Mouse (Mus musculus): Measurements from ENCODE around the gene Fcho2. TPM values are rescaled to one million over a fixed set of nuclear protein-coding genes. Genes with fewer than 3 reads are reported as not detected.

Gene Fcho2
- total and polyA plus RNA-seq, 3 experiments: 2.2 to 5.8 TPM; not detected in 1

DNA sequence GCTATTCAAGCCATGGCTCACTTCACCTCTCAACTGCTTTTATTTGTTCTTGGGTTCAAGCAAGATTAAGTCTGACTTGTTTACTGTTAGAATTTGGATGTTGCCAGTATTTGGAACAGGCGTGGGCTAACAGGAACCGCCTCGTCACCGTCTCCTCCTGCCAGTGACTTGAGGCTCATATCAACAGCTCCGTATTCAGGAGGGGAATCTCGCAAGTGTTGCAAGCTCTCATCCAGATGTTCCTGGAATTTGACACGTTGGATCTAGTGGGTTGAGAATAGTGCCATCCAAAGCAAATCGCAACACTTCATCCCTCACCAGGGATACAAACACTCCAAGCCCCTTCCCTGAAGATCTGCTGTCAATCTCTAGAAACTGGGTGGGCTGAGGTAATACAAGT is 105.0 kb downstream of the Fcho2 start:
- Histone ChIP-seq H3K4me3 (ENCODE audit: control insufficient read depth in 1 of 2, insufficient read depth in 1 of 2, low read depth in 2 of 2, low read length in 2 of 2) (no peak overlapping the region), H3K27ac (ENCODE audit: control insufficient read depth, low read depth, low read length) (no peak overlapping the region), H3K9me3 (replicated peaks; ENCODE audit: insufficient read depth, low read length) (no peaks in the 10 kb centered on the region), H3K27me3 (ENCODE audit: control insufficient read depth in 1 of 2, insufficient read depth in 2 of 2, low read length in 2 of 2) (no peaks in the 10 kb centered on the region), H3K79me2 (ENCODE audit: control insufficient read depth, insufficient read depth, low read length, poor library complexity) (no peaks in the 10 kb centered on the region), H3K9ac (ENCODE audit: control insufficient read depth, low read depth, low read length, poor library complexity, severe bottlenecking) (no peak overlapping the region), H3K36me3 (ENCODE audit: control insufficient read depth in 1 of 2, insufficient read depth in 2 of 2, low read length in 2 of 2) (no peaks in the 10 kb centered on the region), H3K4me1 (ENCODE audit: control insufficient read depth in 1 of 2, insufficient read depth in 2 of 2, low read length in 2 of 2) (no peaks in the 10 kb centered on the region)
- TF ChIP-seq CTCF (IDR thresholded peaks at IDR 0.05 in 2 of 3, conservative IDR thresholded peaks at IDR 0.05 in 1 of 3; ENCODE audit: control insufficient read depth in 1 of 3, insufficient read depth in 1 of 3, low read depth in 2 of 3, low read length in 3 of 3, poor library complexity in 1 of 3, severe bottlenecking in 1 of 3) (no peak), E2F4 (IDR thresholded peaks at IDR 0.05; ENCODE audit: borderline replicate concordance, low read depth, low read length) (no peak), TCF12 (IDR thresholded peaks at IDR 0.05; ENCODE audit: low read depth, low read length) (no peak), MYC (IDR thresholded peaks at IDR 0.05; ENCODE audit: low read depth, low read length) (no peak), ETS1 (IDR thresholded peaks at IDR 0.05; ENCODE audit: low read depth, low read length) (no peak), POLR2A (IDR thresholded peaks at IDR 0.05; ENCODE audit: control insufficient read depth in 1 of 2, insufficient read depth in 1 of 2, low read depth in 1 of 2, low read length in 2 of 2, poor library complexity in 1 of 2) (no peak), ELF1 (IDR thresholded peaks at IDR 0.05; ENCODE audit: low read depth, low read length) (no peak), NELFE (IDR thresholded peaks at IDR 0.05; ENCODE audit: low read depth, low read length) (no peak)
- no peak for DNase-seq (ENCODE audit: low read depth, low spot score)

- Histone ChIP-seq H3K4me3 (ENCODE audit: control insufficient read depth in 1 of 2, insufficient read depth in 1 of 2, low read depth in 2 of 2, low read length in 2 of 2) (no peak overlapping the region), H3K79me2 (ENCODE audit: control insufficient read depth, insufficient read depth, low read length, poor library complexity) (no peaks in the 10 kb centered on the region)
These were observed 109.7 kb downstream of the Fcho2 start for GRCm38 (mm10) chr13:98705501-98705900.

DNA sequence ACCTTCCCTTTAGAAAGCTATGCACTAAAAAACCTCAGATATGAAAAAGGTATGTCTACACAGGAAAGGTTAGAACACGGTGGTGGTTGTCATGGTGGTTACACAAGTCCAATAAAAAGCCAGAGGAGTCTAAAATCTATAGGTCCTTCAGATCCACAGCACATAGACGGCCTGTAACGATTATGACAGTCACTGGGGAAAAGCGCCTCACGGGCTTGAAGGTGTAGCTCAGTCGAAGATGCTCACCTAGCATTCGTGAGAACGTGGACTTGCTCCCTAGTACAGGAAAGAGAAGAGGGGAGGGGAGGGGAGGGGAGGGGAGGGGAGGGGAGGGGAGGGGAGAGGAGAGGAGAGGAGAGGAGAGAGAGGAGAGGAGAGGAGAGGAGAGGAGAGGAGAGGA is 111.5 kb downstream of the Fcho2 start:
- Histone ChIP-seq H3K79me2 (ENCODE audit: control insufficient read depth, insufficient read depth, low read length, poor library complexity) (no peaks in the 10 kb centered on the region), H3K4me1 (ENCODE audit: control insufficient read depth in 1 of 2, insufficient read depth in 2 of 2, low read length in 2 of 2) (no peaks in the 10 kb centered on the region), H3K9ac (ENCODE audit: control insufficient read depth, low read depth, low read length, poor library complexity, severe bottlenecking) (no peak overlapping the region), H3K27me3 (ENCODE audit: control insufficient read depth in 1 of 2, insufficient read depth in 2 of 2, low read length in 2 of 2) (no peaks in the 10 kb centered on the region), H3K9me3 (replicated peaks; ENCODE audit: insufficient read depth, low read length) (no peaks in the 10 kb centered on the region), H3K27ac (ENCODE audit: control insufficient read depth, low read depth, low read length) (no peak overlapping the region), H3K4me3 (ENCODE audit: control insufficient read depth in 1 of 2, insufficient read depth in 1 of 2, low read depth in 2 of 2, low read length in 2 of 2) (no peak overlapping the region), H3K36me3 (ENCODE audit: control insufficient read depth in 1 of 2, insufficient read depth in 2 of 2, low read length in 2 of 2) (no peaks in the 10 kb centered on the region)
- TF ChIP-seq ZC3H11A (IDR thresholded peaks at IDR 0.05; ENCODE audit: low read depth, low read length) (no peak), POLR2A (IDR thresholded peaks at IDR 0.05; ENCODE audit: control insufficient read depth in 1 of 2, insufficient read depth in 1 of 2, low read depth in 1 of 2, low read length in 2 of 2, poor library complexity in 1 of 2) (no peak), POLR2AphosphoS5 (IDR thresholded peaks at IDR 0.05; ENCODE audit: borderline replicate concordance, low read depth, low read length) (no peak), CHD1 (IDR thresholded peaks at IDR 0.05; ENCODE audit: low read depth, low read length) (no peak)
- DNase-seq (ENCODE audit: low read depth, low spot score): no peak

More at GRCm38 (mm10) chr13:98705501-98705900, 109.7 kb downstream of the Fcho2 start:
- H3K36me3 ChIP-seq (ENCODE audit: control insufficient read depth in 1 of 2, insufficient read depth in 2 of 2, low read length in 2 of 2): no peaks in the 10 kb centered on the region
- no peak overlapping the region for H3K27ac ChIP-seq (ENCODE audit: control insufficient read depth, low read depth, low read length)
- H3K27me3 ChIP-seq (ENCODE audit: control insufficient read depth in 1 of 2, insufficient read depth in 2 of 2, low read length in 2 of 2): no peaks in the 10 kb centered on the region
- TF ChIP-seq NELFE (IDR thresholded peaks at IDR 0.05; ENCODE audit: low read depth, low read length) (no peak), MAFK (IDR thresholded peaks at IDR 0.05; ENCODE audit: borderline replicate concordance, low read depth, low read length) (no peak), MXI1 (IDR thresholded peaks at IDR 0.05; ENCODE audit: low read depth, low read length) (no peak), POLR2AphosphoS2 (IDR thresholded peaks at IDR 0.05; ENCODE audit: low read length) (no peak), MEF2A (IDR thresholded peaks at IDR 0.05; ENCODE audit: extremely low read depth, insufficient replicate concordance, low read depth, low read length, poor library complexity, severe bottlenecking) (no peak), E2F4 (IDR thresholded peaks at IDR 0.05; ENCODE audit: borderline replicate concordance, low read depth, low read length) (no peak), MAZ (IDR thresholded peaks at IDR 0.05; ENCODE audit: low read depth, low read length) (no peak), ZNF384 (IDR thresholded peaks at IDR 0.05; ENCODE audit: low read depth, low read length) (no peak), GABPA (IDR thresholded peaks at IDR 0.05; ENCODE audit: low read depth, low read length) (no peak), ZKSCAN1 (IDR thresholded peaks at IDR 0.05; ENCODE audit: low read depth, low read length) (no peak), KAT2A (conservative IDR thresholded peaks at IDR 0.05; ENCODE audit: low read depth, low read length) (no peak), ZC3H11A (IDR thresholded peaks at IDR 0.05; ENCODE audit: low read depth, low read length) (no peak)
- no peak for DNase-seq (ENCODE audit: low read depth, low spot score)
- no peak overlapping the region for H3K9ac ChIP-seq (ENCODE audit: control insufficient read depth, low read depth, low read length, poor library complexity, severe bottlenecking)
- H3K9me3 ChIP-seq (replicated peaks; ENCODE audit: insufficient read depth, low read length): no peaks in the 10 kb centered on the region
- no peaks in the 10 kb centered on the region for H3K4me1 ChIP-seq (ENCODE audit: control insufficient read depth in 1 of 2, insufficient read depth in 2 of 2, low read length in 2 of 2)
